Mouse (Mus musculus): Measurements from ENCODE around the gene Fuom. TPM values are rescaled to one million over a fixed set of nuclear protein-coding genes. Genes with fewer than 3 reads are reported as not detected.

Fuom gene
- polyA plus RNA-seq, 1 experiment from 2014 or later = 19.3 TPM

- Histone ChIP-seq H3K4me2 (peak overlapping the region; percentile 72), H3K9me3 (replicated peaks) (no peaks in the 10 kb centered on the region), H3K4me1 (peaks cover 25% of the 10 kb centered on the region), H3K36me3 (ENCODE audit: poor library complexity, severe bottlenecking) (no peaks in the 10 kb centered on the region), H3K27ac (no peak overlapping the region), H3K4me3 (peak overlapping the region; percentile 42), H3K9ac (no peak overlapping the region), H3K27me3 (peaks cover 96% of the 10 kb centered on the region)
- peak; percentile 28; the same call in 1 of the 2 replicates for ATAC-seq
- WGBS = under 1% methylated on average over 33 of the region's 33 CpGs
Observed at GRCm38 (mm10) chr7:140047811-140048311, 54.4 kb downstream of the Fuom start.

Other genes starting within 250 kb of the Fuom start
- 2.1 and 3.1 TPM in 2 replicates for gene Kndc1, start 207.7 kb downstream of the Fuom start, polyA plus RNA-seq (2015; fragmentation: Nextera tagmentation; extraction: Ambion mirVana)
- gene Utf1, start 158.7 kb downstream of the Fuom start, polyA plus RNA-seq (2015; fragmentation: Nextera tagmentation; extraction: Ambion mirVana) = not detected in 2 replicates
- 0.50 and 1.2 TPM in 2 replicates for gene 6430531B16Rik, start 123.7 kb downstream of the Fuom start, polyA plus RNA-seq (2015; fragmentation: Nextera tagmentation; extraction: Ambion mirVana)
- 3.9 and 4.3 TPM in 2 replicates for gene Adam8, start 109.9 kb downstream of the Fuom start, polyA plus RNA-seq (2015; fragmentation: Nextera tagmentation; extraction: Ambion mirVana)
- 52.2 and 53.7 TPM in 2 replicates for gene Zfp511, start 66.0 kb downstream of the Fuom start, polyA plus RNA-seq (2015; fragmentation: Nextera tagmentation; extraction: Ambion mirVana)
- 69.6 and 74.7 TPM in 2 replicates for gene Tubgcp2, start 65.8 kb downstream of the Fuom start, polyA plus RNA-seq (2015; fragmentation: Nextera tagmentation; extraction: Ambion mirVana)
- 1.2 and 2.0 TPM in 2 replicates for gene Msx3, start 53.4 kb downstream of the Fuom start, polyA plus RNA-seq (2015; fragmentation: Nextera tagmentation; extraction: Ambion mirVana)
- 46.4 and 58.4 TPM in 2 replicates for gene Caly, start 19.9 kb downstream of the Fuom start, polyA plus RNA-seq (2015; fragmentation: Nextera tagmentation; extraction: Ambion mirVana)
- gene Prap1, start 9.0 kb downstream of the Fuom start, polyA plus RNA-seq (2015; fragmentation: Nextera tagmentation; extraction: Ambion mirVana) = not detected in 2 replicates
- 7.5 and 9.7 TPM in 2 replicates for gene Paox, start 13.4 kb upstream of the Fuom start, polyA plus RNA-seq (2015; fragmentation: Nextera tagmentation; extraction: Ambion mirVana)
- 126 and 128 TPM in 2 replicates for gene Echs1, start 14.0 kb upstream of the Fuom start, polyA plus RNA-seq (2015; fragmentation: Nextera tagmentation; extraction: Ambion mirVana)
- gene Mtg1, start 35.1 kb upstream of the Fuom start, polyA plus RNA-seq (2015; fragmentation: Nextera tagmentation; extraction: Ambion mirVana) = 35.3 and 38.7 TPM in 2 replicates
- 3.3 and 5.3 TPM in 2 replicates for gene Sprn, start 52.4 kb upstream of the Fuom start, polyA plus RNA-seq (2015; fragmentation: Nextera tagmentation; extraction: Ambion mirVana)
- not detected in 2 replicates for gene Olfr522, start 62.3 kb upstream of the Fuom start, polyA plus RNA-seq (2015; fragmentation: Nextera tagmentation; extraction: Ambion mirVana)
- gene Olfr523, start 70.8 kb upstream of the Fuom start, polyA plus RNA-seq (2015; fragmentation: Nextera tagmentation; extraction: Ambion mirVana) = not detected in 2 replicates
- gene Olfr524, start 103.5 kb upstream of the Fuom start, polyA plus RNA-seq (2015; fragmentation: Nextera tagmentation; extraction: Ambion mirVana) = not detected in 2 replicates
- not detected in 2 replicates for gene Cd163l1, start 115.8 kb upstream of the Fuom start, polyA plus RNA-seq (2015; fragmentation: Nextera tagmentation; extraction: Ambion mirVana)
- gene 5830411N06Rik, start 144.8 kb upstream of the Fuom start, polyA plus RNA-seq (2015; fragmentation: Nextera tagmentation; extraction: Ambion mirVana) = not detected in 2 replicates
- gene Olfr525, start 218.4 kb upstream of the Fuom start, polyA plus RNA-seq (2015; fragmentation: Nextera tagmentation; extraction: Ambion mirVana) = not detected in 2 replicates
- gene Olfr527, start 231.6 kb upstream of the Fuom start, polyA plus RNA-seq (2015; fragmentation: Nextera tagmentation; extraction: Ambion mirVana) = not detected in 2 replicates